Mouse (Mus musculus) CH12.LX (cell line): ENCODE data around the gene Ran. TPM values are rescaled to one million over a fixed set of nuclear protein-coding genes. Genes with fewer than 3 reads are reported as not detected.

ENCODE experiments used
- DNase-seq: peaks from one replicate; pipeline ENCODE4 v3.0.0-alpha.2; 2013; ENCODE audit errors: extremely low read depth
- H3K27ac ChIP-seq: 2 replicates; pipeline ENCODE4 v1.5.1; 2012; ENCODE audit warnings: low read depth, mild to moderate bottlenecking, control low read depth, moderate library complexity; ENCODE audit not compliant: insufficient read depth
- H3K27me3 ChIP-seq: replicated peaks from 2 replicates; pipeline ENCODE3; 2012; ENCODE audit warnings: inconsistent platforms
- H3K36me3 ChIP-seq, 2 experiments: replicated peaks in 1 of 2; 2 replicates each; pipeline versions ENCODE3 to v1.6.1; 2012; ENCODE audit warnings: inconsistent platforms in 1 of 2, low read length in 1 of 2, mild to moderate bottlenecking in 1 of 2, mixed read lengths in 1 of 2, moderate library complexity in 1 of 2; ENCODE audit not compliant: control insufficient read depth in 1 of 2, insufficient read depth in 1 of 2
- H3K4me1 ChIP-seq, 2 experiments: 2 replicates each; pipeline ENCODE4 v1.6.1; 2012; ENCODE audit warnings: inconsistent platforms in 1 of 2, moderate library complexity in 1 of 2; ENCODE audit not compliant: insufficient read depth in 2 of 2, control insufficient read depth in 1 of 2
- H3K4me2 ChIP-seq: 2 replicates; pipeline ENCODE4 v1.6.1; 2012; ENCODE audit warnings: low read depth, mild to moderate bottlenecking, control low read depth; ENCODE audit not compliant: poor library complexity, insufficient read depth, severe bottlenecking
- H3K4me3 ChIP-seq, 3 experiments: fragments of 150-350 bp in 1 of 3; sonication (generic) in 1 of 3; replicated peaks in 1 of 3; 2 replicates each; pipeline versions ENCODE3 to v1.5.1; 2011 to 2012; ENCODE audit warnings: low read depth in 2 of 3, low read length in 2 of 3, mild to moderate bottlenecking in 2 of 3, moderate library complexity in 2 of 3, control low read depth in 1 of 3, improper control_type of control experiment in 1 of 3, inconsistent platforms in 1 of 3, mixed read lengths in 1 of 3; ENCODE audit not compliant: poor library complexity in 1 of 3
- H3K79me2 ChIP-seq: replicated peaks from 2 replicates; pipeline ENCODE4 v1.6.1; 2012; ENCODE audit warnings: mild to moderate bottlenecking, moderate library complexity; ENCODE audit not compliant: control insufficient read depth, poor library complexity, insufficient read depth, severe bottlenecking; ENCODE audit errors: extremely low read depth
- H3K9ac ChIP-seq: 2 replicates; pipeline ENCODE4 v1.6.1; 2012; ENCODE audit warnings: low read depth, mild to moderate bottlenecking, control low read depth, moderate library complexity; ENCODE audit not compliant: insufficient read depth
- H3K9me3 ChIP-seq: replicated peaks from 2 replicates; pipeline ENCODE3; 2012; ENCODE audit warnings: low read length, inconsistent platforms, mixed read lengths
- BHLHE40 ChIP-seq: IDR thresholded peaks from 2 replicates; pipeline ENCODE4 v1.6.1; 2011; ENCODE audit warnings: mild to moderate bottlenecking, low read depth, low read length, improper control_type of control experiment
- CHD2 ChIP-seq: IDR thresholded peaks from 2 replicates; pipeline ENCODE4 v1.6.1; 2011; ENCODE audit warnings: low read length, improper control_type of control experiment
- CTCF ChIP-seq, 2 experiments: IDR thresholded peaks in 1 of 2; conservative IDR thresholded peaks in 1 of 2; 2 replicates each; pipeline ENCODE4 v1.5.1; 2011 to 2012; ENCODE audit warnings: low read depth in 2 of 2, low read length in 2 of 2, improper control_type of control experiment in 1 of 2, inconsistent platforms in 1 of 2, mild to moderate bottlenecking in 1 of 2, moderate library complexity in 1 of 2
- ELF1 ChIP-seq: IDR thresholded peaks from 2 replicates; pipeline ENCODE4 v1.6.1; 2014; ENCODE audit warnings: low read depth, mild to moderate bottlenecking, inconsistent platforms, low read length, improper control_type of control experiment
- EP300 ChIP-seq: IDR thresholded peaks from 2 replicates; pipeline ENCODE4 v1.6.1; 2011; ENCODE audit warnings: low read length, improper control_type of control experiment
- GABPA ChIP-seq: IDR thresholded peaks from 2 replicates; pipeline ENCODE4 v1.6.1; 2012; ENCODE audit warnings: low read depth, low read length, improper control_type of control experiment, inconsistent platforms; ENCODE audit not compliant: insufficient replicate concordance
- MAFK ChIP-seq: IDR thresholded peaks from 2 replicates; pipeline ENCODE4 v1.6.1; 2011; ENCODE audit warnings: low read length, improper control_type of control experiment; ENCODE audit not compliant: insufficient replicate concordance
- POLR2AphosphoS2 ChIP-seq: IDR thresholded peaks from 2 replicates; pipeline ENCODE4 v1.6.1; 2011; ENCODE audit warnings: low read depth, low read length, improper control_type of control experiment
- TCF12 ChIP-seq: IDR thresholded peaks from 2 replicates; pipeline ENCODE4 v1.6.1; 2014; ENCODE audit warnings: low read depth, mild to moderate bottlenecking, inconsistent platforms, low read length, improper control_type of control experiment
- UBTF ChIP-seq: IDR thresholded peaks from 2 replicates; pipeline ENCODE4 v1.6.1; 2012; ENCODE audit warnings: low read depth, mild to moderate bottlenecking, inconsistent platforms, low read length, improper control_type of control experiment, moderate library complexity
- ZC3H11A ChIP-seq: IDR thresholded peaks from 2 replicates; pipeline ENCODE4 v1.6.1; 2012; ENCODE audit warnings: low read depth, mild to moderate bottlenecking, inconsistent platforms, low read length, improper control_type of control experiment
- ZNF384 ChIP-seq: IDR thresholded peaks from 2 replicates; pipeline ENCODE4 v1.6.1; 2012; ENCODE audit warnings: low read depth, low read length, improper control_type of control experiment, inconsistent platforms
- dilution Hi-C: fragments of 300-500 bp; cut with MboI; formaldehyde crosslinking; loops from 2 replicates; pipeline ENCODE4 v1.14.3; 2020; ENCODE audit warnings: low sequenced_read_pairs; ENCODE audit not compliant: extremely low pct_unique_long_range_greater_than_20kb, extremely low pct_ligation_motif_present
- in situ Hi-C: fragments of 300-500 bp; cut with MboI; formaldehyde crosslinking; loops from 3 replicates; pipeline ENCODE4 v1.14.3; 2019; ENCODE audit warnings: low sequenced_read_pairs, low pct_ligation_motif_present, low pct_unique_long_range_greater_than_20kb, mixed read lengths
- polyA plus RNA-seq: library from polyadenylated mRNA; unstranded; fragments of >175 nt; gene quantifications from 2 replicates; pipeline ENCODE4 v1.2.1, GENCODE M21; 2012; ENCODE audit warnings: low read depth; ENCODE audit not compliant: insufficient read length
- total RNA-seq, 2 experiments: library from RNA; depleted of rRNA; stranded (reverse); fragments of 300-350 nt in 1 of 2; fragments of >200 nt in 1 of 2; gene quantifications; 2 replicates each; pipeline ENCODE4 v1.2.3; 2012 to 2014

Gene Ran
- total and polyA plus RNA-seq, 3 experiments = 847 to 1,512 (median 1,083) TPM

- no peak for DNase-seq
- H3K4me3 ChIP-seq = no peak overlapping the region
- peaks cover 0 to 21% of the 10 kb centered on the region in 2 experiments; a peak in 2 of 4 replicates for H3K4me1 ChIP-seq
- dilution Hi-C loops (no loop called here), in situ Hi-C loops (loop anchor here (10.0 kb wide), 1 partner anchor 51 kb away; no protein-coding TSS in a partner anchor)
- no peaks in the 10 kb centered on the region for H3K79me2 ChIP-seq
- H3K4me2 ChIP-seq = no peak overlapping the region
- peaks cover 8% of the 10 kb centered on the region for H3K27me3 ChIP-seq
- no peak overlapping the region for H3K27ac ChIP-seq
- H3K9me3 ChIP-seq = peaks cover 3% of the 10 kb centered on the region
- H3K9ac ChIP-seq = no peak overlapping the region
- TF ChIP-seq ELF1 (no peak), TCF12 (no peak), EP300 (no peak), GABPA (no peak), CHD2 (no peak), BHLHE40 (no peak), MAFK (no peak), UBTF (no peak), ZC3H11A (no peak), ZNF384 (no peak), CTCF (conservative IDR thresholded peaks at IDR 0.05 in 1 of 2, IDR thresholded peaks at IDR 0.05 in 1 of 2; ENCODE audit: low read depth in 2 of 2, low read length in 2 of 2) (no peak), POLR2AphosphoS2 (no peak)
- no peaks in the 10 kb centered on the region for H3K36me3 ChIP-seq
Measured at GRCm38 (mm10) chr5:129073404-129073803, 53.5 kb downstream of the Ran start.

Other genes with a start within 250 kb of the Ran start
- gene Rimbp2, start 66.6 kb upstream of the Ran start, total RNA-seq (2012; rRNA removed) = not detected in 2 replicates
- not detected in 2 replicates for gene Rimbp2, start 66.6 kb upstream of the Ran start, total RNA-seq (2014; rRNA removed)
- gene Rimbp2, start 66.6 kb upstream of the Ran start, polyA plus RNA-seq = not detected in 2 replicates
- 3.4 and 5.2 TPM in 2 replicates for gene Stx2, start 11.5 kb upstream of the Ran start, total RNA-seq (2012; rRNA removed)
- gene Stx2, start 11.5 kb upstream of the Ran start, total RNA-seq (2014; rRNA removed) = 0.74 and 1.2 TPM in 2 replicates
- 1.9 and 2.5 TPM in 2 replicates for gene Stx2, start 11.5 kb upstream of the Ran start, polyA plus RNA-seq
- gene Adgrd1, start 76.7 kb downstream of the Ran start, total RNA-seq (2012; rRNA removed) = 0.04 TPM in 1 of 2 replicates, not detected in the other
- 0.05 and 0.07 TPM in 2 replicates for gene Adgrd1, start 76.7 kb downstream of the Ran start, total RNA-seq (2014; rRNA removed)
- 0.11 TPM in 1 of 2 replicates, not detected in the other for gene Adgrd1, start 76.7 kb downstream of the Ran start, polyA plus RNA-seq